Mouse (Mus musculus): ENCODE results near the gene Ppara. TPM values are rescaled to one million over a fixed set of nuclear protein-coding genes. Genes with fewer than 3 reads are reported as not detected.

Gene Ppara
- polyA plus RNA-seq, 1 experiment from 2014 or later = 5.0 TPM

DNA sequence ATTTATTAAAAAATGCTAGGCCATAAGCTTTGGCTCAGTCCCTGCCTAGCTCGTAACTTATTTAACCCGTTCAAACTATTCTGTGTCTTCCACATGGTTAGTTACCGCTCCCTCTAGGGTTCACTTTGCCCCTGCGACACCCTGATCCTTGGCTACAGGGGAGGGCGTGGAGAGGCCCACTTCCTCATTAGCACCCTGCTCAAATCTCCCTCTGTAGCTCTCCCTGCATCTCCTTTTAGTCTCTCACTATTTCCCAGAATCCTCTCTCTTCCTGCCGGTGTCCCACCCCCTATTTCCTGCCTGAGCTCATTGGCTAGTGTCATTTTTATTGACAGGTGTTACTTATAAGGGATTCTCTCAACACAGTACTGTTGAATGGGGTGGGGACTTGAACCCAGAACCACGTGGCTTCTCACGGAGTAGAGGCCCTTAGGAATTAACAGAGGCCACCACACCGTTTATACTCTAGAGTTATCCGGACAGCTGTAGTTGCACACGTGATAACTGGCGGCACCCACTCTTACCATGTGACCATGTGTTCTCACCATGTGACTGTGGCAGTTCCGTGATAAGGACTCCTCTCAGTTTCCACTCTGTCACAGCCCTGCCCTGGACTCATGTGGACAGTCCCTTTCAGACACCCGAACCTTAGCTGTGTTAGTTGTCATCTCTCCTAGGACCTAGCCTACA is 36.3 kb upstream of the Ppara start:
- Histone ChIP-seq H3K4me2 (no peak overlapping the region), H3K36me3 (peaks cover 97% of the 10 kb centered on the region), H3K4me3 (replicated peaks) (no peak overlapping the region), H3K27me3 (no peaks in the 10 kb centered on the region), H3K9me3 (replicated peaks) (no peaks in the 10 kb centered on the region), H3K27ac (no peak overlapping the region), H3K9ac (no peak overlapping the region), H3K4me1 (peaks cover 30% of the 10 kb centered on the region)
- WGBS = 84% methylated on average over 14 of the region's 14 CpGs
- ATAC-seq (replicated peaks; ENCODE audit: low FRiP score) = no peak

DNA sequence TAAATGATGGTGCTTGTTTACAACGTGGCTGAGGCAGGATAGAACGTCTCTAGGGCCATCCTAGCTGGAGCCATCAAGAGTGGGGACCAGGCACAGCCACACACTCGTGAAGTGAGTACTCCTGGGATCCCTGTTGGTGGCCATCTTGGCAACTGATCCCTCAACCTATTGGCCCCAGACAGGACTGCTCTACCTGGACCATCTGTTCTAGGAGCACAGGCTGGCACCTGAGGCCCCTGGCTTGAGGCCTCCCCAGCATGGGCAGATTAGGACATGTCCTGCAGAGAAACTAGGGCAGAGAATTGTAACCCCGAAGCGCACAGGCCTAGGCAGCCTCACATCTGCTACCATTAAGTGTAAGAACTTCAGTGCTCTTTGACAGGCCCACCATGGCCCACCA is 35.3 kb upstream of the Ppara start:
- peaks cover 37% of the 10 kb centered on the region for H3K4me1 ChIP-seq
- no peaks in the 10 kb centered on the region for H3K27me3 ChIP-seq
- WGBS = 83% methylated on average over 5 of the region's 5 CpGs
- no peak overlapping the region for H3K9ac ChIP-seq
- H3K9me3 ChIP-seq (replicated peaks) = no peaks in the 10 kb centered on the region
- no peak overlapping the region for H3K4me2 ChIP-seq
- ATAC-seq (replicated peaks; ENCODE audit: low FRiP score) = no peak
- no peak overlapping the region for H3K27ac ChIP-seq
- H3K4me3 ChIP-seq (replicated peaks) = no peak overlapping the region
- H3K36me3 ChIP-seq = peaks cover 97% of the 10 kb centered on the region

GRCm38 (mm10) chr15:85699862-85700501 is 34.8 kb upstream of the Ppara start:
- no peak overlapping the region for H3K27ac ChIP-seq
- H3K9ac ChIP-seq = no peak overlapping the region
- H3K4me1 ChIP-seq = peaks cover 42% of the 10 kb centered on the region
- no peak for ATAC-seq (replicated peaks; ENCODE audit: low FRiP score)
- H3K4me3 ChIP-seq (replicated peaks) = no peak overlapping the region
- H3K27me3 ChIP-seq = no peaks in the 10 kb centered on the region
- no peak overlapping the region for H3K4me2 ChIP-seq
- peaks cover 97% of the 10 kb centered on the region for H3K36me3 ChIP-seq
- no peaks in the 10 kb centered on the region for H3K9me3 ChIP-seq (replicated peaks)
- 90% methylated on average over 13 of the region's 13 CpGs for WGBS

DNA sequence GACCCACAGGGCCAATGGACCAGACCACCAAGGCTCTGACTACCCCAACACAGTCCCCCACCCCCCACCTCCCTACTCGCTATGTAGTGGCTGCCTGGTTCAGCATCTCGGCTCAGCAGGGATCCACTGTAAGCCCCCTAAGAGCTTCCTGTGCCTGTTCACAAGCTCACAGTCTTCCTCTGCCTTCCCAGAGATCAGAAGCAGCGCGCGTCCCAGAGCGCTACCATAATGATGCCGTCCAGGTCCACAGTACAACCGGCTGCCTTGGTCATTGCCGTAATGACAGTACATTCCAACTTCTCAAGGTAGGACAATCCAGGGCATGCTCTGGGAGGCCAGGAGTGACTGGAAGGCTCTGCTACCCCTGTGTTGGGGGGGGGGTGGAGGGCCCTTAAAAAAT is 34.1 kb upstream of the Ppara start:
- ATAC-seq (replicated peaks; ENCODE audit: low FRiP score) = no peak
- H3K4me3 ChIP-seq (replicated peaks) = no peak overlapping the region

GRCm38 (mm10) chr15:85701128-85701930 is 33.5 kb upstream of the Ppara start:
- H3K27ac ChIP-seq = peak overlapping the region; percentile 75

More for the DNA sequence above, 34.1 kb upstream of the Ppara start:
- H3K36me3 ChIP-seq = peaks cover 97% of the 10 kb centered on the region
- H3K4me1 ChIP-seq = peaks cover 50% of the 10 kb centered on the region
- H3K27ac ChIP-seq = no peak overlapping the region
- H3K4me2 ChIP-seq = no peak overlapping the region
- 83% methylated on average over 9 of the region's 9 CpGs for WGBS
- H3K9ac ChIP-seq = no peak overlapping the region
- H3K9me3 ChIP-seq (replicated peaks) = no peaks in the 10 kb centered on the region
- no peaks in the 10 kb centered on the region for H3K27me3 ChIP-seq

DNA sequence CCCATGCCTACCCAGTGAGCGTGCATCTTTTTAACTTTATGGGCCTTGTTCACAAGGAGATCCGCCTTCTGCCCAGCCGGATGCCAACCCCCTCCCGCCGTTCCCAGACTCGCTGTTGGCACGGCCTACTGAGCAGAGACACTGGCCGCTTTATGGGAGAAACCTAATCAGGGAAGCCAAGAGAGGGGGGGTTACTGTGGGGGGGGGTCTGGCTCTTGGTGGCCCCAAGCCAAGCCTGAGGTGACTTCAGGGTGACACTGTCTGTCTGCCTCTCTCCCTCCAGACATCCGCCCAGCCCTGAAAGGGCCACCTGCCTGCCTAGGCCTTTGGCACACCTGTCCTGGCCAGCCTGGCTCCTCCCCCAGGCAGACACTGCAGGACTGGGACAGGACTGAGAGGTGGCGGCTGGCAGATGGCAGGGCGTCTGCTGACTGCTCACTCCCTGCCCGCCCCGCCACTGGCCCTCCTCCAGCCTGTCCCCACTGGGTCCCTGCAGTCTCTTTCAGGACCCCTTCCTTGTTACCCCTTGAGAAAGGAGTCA is 32.3 kb upstream of the Ppara start:
- H3K27me3 ChIP-seq = no peaks in the 10 kb centered on the region
- ATAC-seq (replicated peaks; ENCODE audit: low FRiP score) = peak; percentile 71
- peak overlapping the region; percentile 75 for H3K27ac ChIP-seq
- H3K9me3 ChIP-seq (replicated peaks) = no peaks in the 10 kb centered on the region
- peaks cover 99% of the 10 kb centered on the region for H3K36me3 ChIP-seq
- H3K9ac ChIP-seq = no peak overlapping the region
- no peak overlapping the region for H3K4me3 ChIP-seq (replicated peaks)
- peaks cover 59% of the 10 kb centered on the region for H3K4me1 ChIP-seq
- 56% methylated on average over 13 of the region's 13 CpGs for WGBS
- H3K4me2 ChIP-seq = no peak overlapping the region; the same call in 1 of the 2 replicates

More at GRCm38 (mm10) chr15:85701128-85701930, 33.5 kb upstream of the Ppara start:
- H3K27me3 ChIP-seq = no peaks in the 10 kb centered on the region
- no peak for ATAC-seq (replicated peaks; ENCODE audit: low FRiP score)
- H3K9me3 ChIP-seq (replicated peaks) = no peaks in the 10 kb centered on the region
- WGBS = 71% methylated on average over 10 of the region's 10 CpGs
- H3K36me3 ChIP-seq = peaks cover 97% of the 10 kb centered on the region
- peaks cover 55% of the 10 kb centered on the region for H3K4me1 ChIP-seq
- H3K4me3 ChIP-seq (replicated peaks) = no peak overlapping the region
- no peak overlapping the region for H3K9ac ChIP-seq
- H3K4me2 ChIP-seq = no peak overlapping the region

DNA sequence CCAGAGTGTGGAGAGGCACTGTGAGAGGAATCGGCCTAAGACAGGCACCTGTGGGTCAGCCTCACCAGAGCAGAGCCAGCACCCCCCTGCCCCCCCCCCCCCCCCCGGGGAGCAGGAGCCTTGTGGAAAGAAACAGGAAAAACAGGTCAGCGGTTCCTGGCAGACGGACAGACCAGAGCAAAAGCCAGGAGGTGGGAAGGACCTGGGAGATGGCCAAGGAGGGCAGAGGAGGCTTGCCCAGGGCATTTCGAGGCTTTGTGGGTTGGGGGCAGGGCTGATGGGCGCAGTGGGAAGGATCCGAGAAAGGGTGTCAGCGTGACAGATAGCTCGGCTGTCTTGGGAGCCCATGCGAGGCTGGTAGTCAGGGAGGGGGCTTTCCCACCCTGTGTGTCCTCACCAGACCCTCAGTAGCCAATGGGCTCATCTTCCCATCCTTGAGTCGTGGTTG is 31.6 kb upstream of the Ppara start:
- Histone ChIP-seq H3K9ac (no peak overlapping the region), H3K4me3 (replicated peaks) (no peak overlapping the region), H3K27ac (peak overlapping the region; percentile 75; the same call in 1 of the 2 replicates), H3K36me3 (peaks cover 95% of the 10 kb centered on the region), H3K27me3 (no peaks in the 10 kb centered on the region), H3K9me3 (replicated peaks) (no peaks in the 10 kb centered on the region), H3K4me1 (peaks cover 59% of the 10 kb centered on the region), H3K4me2 (no peak overlapping the region)
- ATAC-seq (replicated peaks; ENCODE audit: low FRiP score) = no peak
- 57% methylated on average over 11 of the region's 11 CpGs for WGBS

DNA sequence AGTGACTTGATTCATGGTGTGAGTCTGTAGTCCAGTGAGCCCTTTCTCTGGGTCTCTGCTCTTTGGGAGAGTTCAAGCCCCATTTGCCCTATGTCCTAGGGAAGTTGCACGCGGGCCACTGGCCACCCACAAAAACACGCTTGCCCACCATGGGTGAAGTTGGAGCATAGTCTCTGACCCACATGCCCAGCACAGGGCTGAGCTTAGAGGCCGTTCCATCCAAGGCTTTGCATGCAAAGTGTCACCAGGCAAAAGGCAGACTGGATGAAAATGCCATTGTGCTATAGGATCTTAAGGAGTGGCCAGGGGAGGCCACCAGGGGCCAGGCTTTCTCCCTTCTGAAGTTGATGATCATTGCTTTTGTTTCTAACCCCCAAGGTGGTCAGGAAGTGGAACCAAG is 30.9 kb upstream of the Ppara start:
- Histone ChIP-seq H3K27ac (no peak overlapping the region), H3K9me3 (replicated peaks) (no peaks in the 10 kb centered on the region), H3K27me3 (no peaks in the 10 kb centered on the region), H3K4me3 (replicated peaks) (no peak overlapping the region), H3K9ac (no peak overlapping the region), H3K4me2 (no peak overlapping the region), H3K4me1 (peaks cover 62% of the 10 kb centered on the region), H3K36me3 (peaks cover 89% of the 10 kb centered on the region)
- WGBS = 96% methylated on average over 4 of the region's 4 CpGs
- ATAC-seq (replicated peaks; ENCODE audit: low FRiP score) = no peak

DNA sequence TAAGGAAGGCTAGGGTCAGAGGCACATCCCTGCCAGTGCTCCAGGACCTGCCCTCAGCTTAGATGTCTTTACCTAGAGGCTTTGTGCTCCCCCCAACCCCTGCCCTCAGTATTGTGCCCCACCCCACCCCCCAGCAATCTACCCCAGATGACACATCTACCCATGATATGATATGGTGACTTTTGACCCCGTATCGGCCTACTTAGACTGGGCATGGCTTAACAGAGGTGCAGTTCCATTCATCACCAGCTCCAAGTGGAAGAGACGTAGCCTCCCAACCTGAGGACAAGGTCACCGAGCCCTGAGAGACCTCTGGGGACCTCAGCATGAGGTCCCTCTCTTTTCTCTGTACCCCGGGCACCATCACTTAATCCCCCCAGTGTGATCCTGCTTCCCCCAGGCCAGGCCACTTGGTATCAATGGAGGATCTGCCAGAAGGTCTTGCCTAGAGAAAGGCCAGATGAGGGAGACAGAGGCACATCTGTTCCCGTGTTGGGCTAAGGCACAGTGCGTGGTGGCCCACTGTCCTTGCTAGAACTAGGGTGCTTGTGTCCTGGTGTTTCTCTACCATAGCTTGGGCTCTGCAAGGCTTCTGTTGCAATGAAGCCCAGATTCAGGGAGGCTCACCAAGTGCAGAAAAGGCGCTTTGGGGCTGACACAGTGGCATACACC is 30.3 kb upstream of the Ppara start:
- 85% methylated on average over 8 of the region's 8 CpGs for WGBS
- no peak for ATAC-seq (replicated peaks; ENCODE audit: low FRiP score)
- H3K27ac ChIP-seq = no peak overlapping the region
- no peaks in the 10 kb centered on the region for H3K9me3 ChIP-seq (replicated peaks)
- no peaks in the 10 kb centered on the region for H3K27me3 ChIP-seq
- no peak overlapping the region for H3K9ac ChIP-seq
- H3K36me3 ChIP-seq = peaks cover 83% of the 10 kb centered on the region
- no peak overlapping the region for H3K4me3 ChIP-seq (replicated peaks)
- no peak overlapping the region for H3K4me2 ChIP-seq
- peaks cover 68% of the 10 kb centered on the region for H3K4me1 ChIP-seq

GRCm38 (mm10) chr15:85705013-85705528 is 29.7 kb upstream of the Ppara start:
- no peak for ATAC-seq (replicated peaks; ENCODE audit: low FRiP score)
- WGBS = 76% methylated on average over 9 of the region's 9 CpGs

DNA sequence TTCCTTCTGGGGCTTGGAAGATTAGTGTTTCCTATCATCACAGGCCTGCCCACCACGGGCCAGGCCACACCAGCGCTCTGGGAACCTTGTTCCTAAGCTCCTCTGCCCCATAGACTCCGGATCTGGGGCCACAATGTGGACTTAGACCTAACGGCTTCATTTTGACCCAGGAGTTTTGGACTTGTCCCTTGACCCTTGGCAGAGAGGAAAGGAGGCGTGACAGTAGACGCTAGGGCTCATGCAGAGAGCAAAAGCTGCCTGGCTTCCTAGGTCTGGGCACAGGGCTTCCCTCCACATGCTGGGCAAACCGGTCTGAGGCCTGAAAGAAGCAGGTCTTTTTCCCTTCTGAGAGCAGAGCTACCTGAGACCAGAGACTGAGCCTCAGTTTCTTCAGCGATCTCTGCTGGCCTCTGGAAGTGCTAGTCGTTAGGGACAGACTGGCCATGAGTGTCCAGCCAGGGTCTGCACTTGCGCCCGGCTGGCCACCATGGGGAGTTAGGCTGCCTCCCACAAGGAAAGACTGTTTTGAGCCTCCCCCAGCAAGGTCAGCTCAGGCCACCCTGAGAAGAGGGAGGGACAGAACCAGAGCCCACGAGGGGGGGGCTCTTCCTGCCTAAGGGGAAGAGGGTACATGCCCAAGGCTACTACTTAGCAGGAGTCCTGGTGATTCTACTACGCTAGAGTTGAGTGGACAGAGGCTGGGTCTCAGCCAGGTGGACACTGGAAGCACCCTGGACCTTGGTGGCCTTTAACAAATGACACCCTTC is 29.0 kb upstream of the Ppara start:
- peak overlapping the region; percentile 52 for H3K27ac ChIP-seq
- no peaks in the 10 kb centered on the region for H3K9me3 ChIP-seq (replicated peaks)
- H3K9ac ChIP-seq = no peak overlapping the region
- no peak overlapping the region for H3K4me3 ChIP-seq (replicated peaks)
- WGBS = 48% methylated on average over 13 of the region's 13 CpGs
- no peak for ATAC-seq (replicated peaks; ENCODE audit: low FRiP score)
- H3K27me3 ChIP-seq = no peaks in the 10 kb centered on the region
- H3K4me1 ChIP-seq = peaks cover 71% of the 10 kb centered on the region
- peaks cover 70% of the 10 kb centered on the region for H3K36me3 ChIP-seq
- no peak overlapping the region for H3K4me2 ChIP-seq

More at GRCm38 (mm10) chr15:85705013-85705528, 29.7 kb upstream of the Ppara start:
- Histone ChIP-seq H3K27me3 (no peaks in the 10 kb centered on the region), H3K9me3 (replicated peaks) (no peaks in the 10 kb centered on the region), H3K27ac (peak overlapping the region; percentile 52), H3K9ac (no peak overlapping the region), H3K4me3 (replicated peaks) (no peak overlapping the region), H3K4me2 (no peak overlapping the region), H3K36me3 (peaks cover 77% of the 10 kb centered on the region), H3K4me1 (peaks cover 72% of the 10 kb centered on the region)
